Mouse (Mus musculus) frontal cortex, postnatal 10 days (tissue): ENCODE measurements around the gene Btbd3.

Source experiments
- DNase-seq, 2 experiments: peaks; one replicate each; pipeline ENCODE4 v3.0.0; 2022; ENCODE audit warnings: low spot score in 2 of 2, mixed read lengths in 1 of 2

Btbd3 gene

GRCm38 (mm10) chr2:138378855-138379254 lies 122.5 kb downstream of the Btbd3 start:
- no peak for DNase-seq

DNA sequence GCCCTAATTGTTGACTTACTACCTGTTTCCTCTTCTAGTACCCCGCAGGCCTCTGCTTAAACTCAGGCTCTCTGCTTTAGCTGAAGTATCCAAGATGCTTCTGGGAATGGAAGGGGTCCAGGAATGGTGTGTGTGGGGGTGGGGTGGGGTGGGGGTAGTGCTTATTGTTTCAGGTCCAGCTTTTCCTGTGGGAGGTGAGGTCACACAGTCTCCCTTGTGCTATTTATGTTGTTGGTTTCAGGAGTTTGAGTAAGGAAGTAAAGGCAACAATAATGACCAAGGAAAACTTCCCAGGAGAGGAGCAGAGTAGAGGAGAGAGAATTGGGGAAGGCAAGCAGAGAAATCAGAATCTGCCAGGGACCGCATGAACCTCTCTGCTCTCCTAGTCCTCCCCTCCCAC lies 128.4 kb downstream of the Btbd3 start:
- DNase-seq, result no peak

GRCm38 (mm10) chr2:138388591-138388990 lies 132.2 kb downstream of the Btbd3 start:
- no peak for DNase-seq

- no peak for DNase-seq
Observed at GRCm38 (mm10) chr2:138403046-138403445, 146.7 kb downstream of the Btbd3 start.

DNA sequence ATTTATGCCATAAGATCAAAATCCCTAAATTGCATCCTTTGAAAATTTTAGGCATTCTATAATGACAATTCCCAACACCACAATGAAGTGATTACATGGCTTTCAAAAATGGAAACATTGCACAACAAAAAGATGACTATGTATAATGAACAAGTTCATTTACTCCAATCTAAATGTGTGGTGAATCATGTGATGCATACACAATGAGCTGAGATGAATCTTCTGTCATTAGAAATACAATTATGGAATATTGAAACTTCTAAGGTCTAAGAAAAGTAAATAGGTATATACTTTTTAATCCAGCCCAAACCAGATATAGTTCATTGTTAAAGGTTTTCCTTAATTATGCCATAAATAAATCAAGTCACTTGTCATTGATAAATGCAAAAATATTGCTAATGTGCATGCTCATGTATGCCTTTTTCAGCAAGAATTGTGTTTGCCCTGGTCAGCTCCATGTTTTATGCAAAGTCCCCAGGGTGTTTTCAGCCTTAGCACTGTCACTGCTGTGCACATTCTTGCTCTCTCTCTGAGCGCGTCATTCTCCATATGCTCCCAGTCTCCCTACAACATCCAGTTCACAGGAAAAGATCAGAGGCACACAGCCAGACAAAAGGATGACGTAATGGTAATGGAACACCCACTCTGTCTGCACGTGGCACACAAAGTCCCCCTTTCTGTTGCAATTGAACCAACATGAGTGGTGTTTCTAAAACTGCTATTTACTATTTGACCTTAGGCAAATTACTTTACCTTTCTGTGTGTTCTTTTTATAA lies 149.6 kb downstream of the Btbd3 start:
- DNase-seq, result peak; percentile 13 to 14

DNA sequence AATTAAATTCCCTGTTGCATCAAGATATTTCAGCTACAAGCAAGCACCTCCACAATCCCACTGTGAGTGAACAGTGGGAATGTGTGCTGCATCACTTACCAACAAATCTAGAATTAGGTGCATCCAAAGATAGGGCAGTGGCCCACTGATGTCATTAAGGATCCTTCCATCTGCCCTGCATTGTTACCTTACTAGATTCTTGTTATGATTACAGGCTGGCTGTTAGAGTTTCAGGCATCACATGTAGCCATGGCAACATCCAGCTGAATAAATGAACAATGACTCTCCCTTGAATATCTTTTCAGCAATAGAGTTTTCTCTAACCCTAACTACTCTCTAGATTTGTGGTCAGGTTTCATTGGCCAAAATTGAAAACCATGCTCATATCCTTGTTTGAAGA lies 150.3 kb downstream of the Btbd3 start:
- DNase-seq, result no peak

GRCm38 (mm10) chr2:138412537-138412936 lies 156.2 kb downstream of the Btbd3 start:
- no peak for DNase-seq

DNA sequence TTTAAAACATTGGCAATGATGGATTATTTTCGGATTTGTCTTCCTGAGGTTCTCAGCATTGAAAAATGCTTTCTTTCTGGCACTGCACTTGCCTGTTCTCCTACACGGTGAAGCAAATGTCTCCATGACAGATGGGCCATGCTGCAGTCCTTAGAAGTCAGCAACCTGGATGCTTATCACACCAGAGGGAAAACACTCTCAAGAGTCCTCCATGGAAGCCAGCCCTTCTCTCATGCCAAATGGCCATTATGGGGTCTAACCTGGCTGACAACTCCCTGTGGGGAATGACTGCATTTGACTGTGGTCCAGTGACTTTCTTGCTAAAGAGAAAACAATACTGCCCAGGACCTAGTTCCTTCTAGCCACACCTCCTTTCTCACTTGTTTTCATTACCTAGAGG lies 166.0 kb downstream of the Btbd3 start:
- no peak for DNase-seq

DNA sequence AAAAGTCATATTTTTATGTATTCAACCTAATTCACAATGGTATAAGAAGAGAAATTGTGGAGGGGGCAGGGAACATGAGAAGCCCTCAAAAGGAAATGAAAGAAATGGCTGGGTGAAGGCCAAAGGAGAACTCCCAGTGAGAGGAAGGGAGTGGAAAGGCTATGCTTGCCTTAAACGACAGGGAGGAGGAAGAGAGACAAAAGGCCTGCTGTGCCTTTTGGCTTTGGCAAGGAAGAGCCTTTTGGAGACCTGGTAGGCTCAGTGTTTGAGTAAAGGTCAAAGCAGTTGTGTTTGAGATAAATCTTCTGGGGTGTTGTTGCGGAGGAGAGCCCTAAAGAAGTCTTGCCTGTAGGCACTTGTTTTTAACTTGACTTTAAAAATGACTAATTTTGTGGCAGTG lies 175.6 kb downstream of the Btbd3 start:
- no peak for DNase-seq

DNA sequence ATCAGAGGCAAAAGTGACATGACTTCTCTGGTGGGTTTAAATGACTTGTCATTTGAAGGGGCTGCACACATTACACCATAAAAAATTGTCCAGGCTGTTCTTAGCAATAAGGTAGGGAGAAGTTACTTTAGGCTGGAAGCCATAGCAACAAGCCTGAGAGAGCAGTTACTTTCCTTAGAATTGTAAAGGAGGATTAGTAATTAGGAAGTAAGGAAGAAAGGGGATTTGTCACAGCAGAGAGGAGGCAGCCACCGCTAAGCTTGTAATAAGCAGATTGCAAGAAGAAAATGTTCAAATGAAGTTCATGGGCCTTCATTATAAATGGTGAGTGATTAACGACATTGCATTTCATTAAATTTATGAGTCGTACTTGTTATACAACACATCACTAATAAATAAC lies 190.1 kb downstream of the Btbd3 start:
- DNase-seq, result no peak

DNA sequence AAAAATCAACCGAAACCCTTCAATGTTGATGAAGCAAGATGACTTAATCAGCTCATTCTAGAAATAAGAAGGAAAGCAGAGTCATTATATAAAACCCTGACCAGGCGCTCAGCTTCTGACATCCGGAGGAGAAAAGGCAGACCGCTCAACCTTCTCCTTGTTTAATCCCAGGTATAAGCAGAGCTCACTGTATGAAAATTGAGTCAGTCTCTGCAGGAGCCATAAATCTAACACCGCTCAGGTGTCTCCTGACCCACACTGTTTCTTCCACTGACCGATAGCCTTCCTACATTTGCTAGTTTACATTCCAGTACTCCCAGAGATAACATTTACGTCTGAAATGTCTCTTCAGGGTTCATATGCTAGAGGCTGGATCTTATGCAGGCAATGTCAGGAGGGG lies 190.6 kb downstream of the Btbd3 start:
- no peak for DNase-seq

GRCm38 (mm10) chr2:138447681-138448080 lies 191.3 kb downstream of the Btbd3 start:
- no peak for DNase-seq

- DNase-seq, result no peak
Observed at GRCm38 (mm10) chr2:138468046-138468572, 211.7 kb downstream of the Btbd3 start.

- no peak for DNase-seq
Observed at GRCm38 (mm10) chr2:138473407-138473806, 217.0 kb downstream of the Btbd3 start.

DNA sequence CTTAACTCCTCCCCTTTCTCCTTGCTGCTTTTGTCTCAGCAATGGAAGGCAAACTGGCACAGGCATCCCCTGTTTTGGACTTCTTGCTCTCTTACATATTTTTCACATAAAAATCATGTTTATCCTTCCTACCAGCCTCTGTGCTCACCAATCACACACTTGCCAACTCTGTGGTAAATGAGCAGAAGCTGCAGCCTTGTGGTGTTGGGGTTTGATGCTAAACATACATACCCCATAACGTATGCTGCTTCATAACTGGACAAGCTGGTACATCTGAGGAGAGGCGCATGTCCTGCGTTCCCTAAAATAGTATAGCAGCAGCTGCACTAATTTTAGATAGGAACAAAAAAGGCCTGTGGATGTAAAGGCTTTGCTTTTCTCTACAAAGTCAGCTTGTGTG lies 220.1 kb downstream of the Btbd3 start:
- peak; percentile 18 to 63 for DNase-seq

- DNase-seq, result no peak
Observed at GRCm38 (mm10) chr2:138477278-138477677, 220.9 kb downstream of the Btbd3 start.

GRCm38 (mm10) chr2:138482541-138482940 lies 226.2 kb downstream of the Btbd3 start:
- DNase-seq, result no peak

GRCm38 (mm10) chr2:138484871-138485270 lies 228.5 kb downstream of the Btbd3 start:
- no peak for DNase-seq

GRCm38 (mm10) chr2:138490688-138491405 lies 234.5 kb downstream of the Btbd3 start:
- no peak for DNase-seq

DNA sequence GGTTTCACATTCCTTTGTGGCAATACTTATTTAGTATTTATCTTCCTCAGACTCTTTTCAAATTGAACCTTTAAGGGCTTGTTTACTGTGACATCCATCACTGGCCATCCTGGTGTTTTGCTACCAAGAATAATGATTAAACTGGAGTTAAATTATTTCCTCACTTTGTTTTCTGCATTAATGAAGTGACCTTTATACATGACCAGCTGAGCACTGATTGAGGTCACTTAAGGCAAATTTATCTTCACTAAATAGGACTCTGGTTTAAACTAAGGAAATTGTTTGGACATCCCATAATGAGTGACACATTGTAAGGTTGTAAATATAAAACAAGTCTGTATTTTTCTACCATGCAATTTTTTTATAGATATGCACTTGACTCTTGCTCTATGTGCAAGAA lies 235.8 kb downstream of the Btbd3 start:
- no peak for DNase-seq

GRCm38 (mm10) chr2:138503866-138504380 lies 247.6 kb downstream of the Btbd3 start:
- no peak for DNase-seq

DNA sequence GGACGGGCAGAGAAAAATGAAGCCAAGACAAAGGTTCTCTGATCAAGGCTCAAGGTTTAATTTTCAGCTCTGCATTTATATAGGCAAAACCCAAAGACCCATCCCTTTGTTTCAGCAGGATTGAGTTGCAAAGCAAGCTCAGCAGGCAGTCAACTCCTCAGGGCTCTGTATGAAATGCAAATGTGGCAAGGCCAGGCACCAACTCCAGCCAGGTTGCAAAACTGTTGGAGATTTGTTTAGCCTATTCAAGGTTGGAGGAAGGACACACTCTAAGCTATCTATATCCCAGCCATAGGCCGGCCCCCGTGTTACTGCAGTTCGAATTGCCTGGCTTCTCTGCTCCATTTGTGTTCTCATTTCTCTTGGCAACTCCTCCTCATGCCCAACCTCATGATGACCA lies 259.2 kb downstream of the Btbd3 start:
- DNase-seq, result no peak

- DNase-seq, result no peak
Observed at GRCm38 (mm10) chr2:138528461-138528860, 272.1 kb downstream of the Btbd3 start.
